Mouse (Mus musculus) lung, postnatal 0 days (tissue): ENCODE results near the gene Nid2. TPM values are rescaled to one million over a fixed set of nuclear protein-coding genes. Genes with fewer than 3 reads are reported as not detected.
A peak's percentile ranks its signal among the peaks of the same experiment; 100 is the strongest.

Experiments used
- ATAC-seq: fragments of 200-750 bp; cut with Nextera tagmentation; 2 replicates; pipeline ENCODE4 v1.8.0; 2017; ENCODE audit warnings: moderate library complexity
- DNase-seq: peaks from one replicate; pipeline ENCODE4 v3.0.0-alpha.2; 2016; ENCODE audit warnings: low spot score
- H3K27ac ChIP-seq: fragments of 300-500 bp; sonication (generic); 2 replicates; pipeline ENCODE4 v1.5.1; 2014; ENCODE audit warnings: antibody characterized with exemption, mild to moderate bottlenecking, low read length, mixed read lengths
- H3K27me3 ChIP-seq: fragments of 300-500 bp; sonication (generic); replicated peaks from 2 replicates; pipeline ENCODE4 v1.6.1; 2014; ENCODE audit warnings: low read length, mixed read lengths; ENCODE audit not compliant: insufficient read depth
- H3K36me3 ChIP-seq: fragments of 300-500 bp; sonication (generic); 2 replicates; pipeline ENCODE4 v1.6.1; 2014; ENCODE audit warnings: low read length, mixed read lengths; ENCODE audit not compliant: insufficient read depth
- H3K4me1 ChIP-seq: fragments of 300-500 bp; sonication (generic); 2 replicates; pipeline ENCODE4 v1.6.1; 2014; ENCODE audit warnings: antibody characterized with exemption, low read depth, low read length, mixed read lengths; ENCODE audit not compliant: insufficient read depth
- H3K4me2 ChIP-seq: fragments of 300-500 bp; sonication (generic); replicated peaks from 2 replicates; pipeline ENCODE4 v1.6.1; 2014; ENCODE audit warnings: low read depth, mild to moderate bottlenecking, low read length, moderate library complexity, mixed read lengths
- H3K4me3 ChIP-seq: fragments of 300-500 bp; sonication (generic); 2 replicates; pipeline ENCODE4 v1.5.1; 2014; ENCODE audit warnings: low read depth, low read length
- H3K9ac ChIP-seq: fragments of 300-500 bp; sonication (generic); replicated peaks from 2 replicates; pipeline ENCODE4 v1.6.1; 2014; ENCODE audit warnings: low read depth, mild to moderate bottlenecking
- H3K9me3 ChIP-seq: fragments of 300-500 bp; sonication (generic); 2 replicates; pipeline ENCODE4 v1.6.1; 2016; ENCODE audit warnings: low read length, mixed read lengths
- CTCF ChIP-seq: IDR thresholded peaks from 2 replicates; pipeline ENCODE4 v1.5.1; 2016; ENCODE audit warnings: antibody characterized with exemption, mild to moderate bottlenecking
- EP300 ChIP-seq: IDR thresholded peaks from 2 replicates; pipeline ENCODE4 v1.6.1; 2016; ENCODE audit warnings: antibody characterized with exemption, mild to moderate bottlenecking, control low read depth
- WGBS: fragments of 180-500 bp; shearing (Covaris S2); extraction: QIAGEN DNeasy Blood & Tissue Kit; methylation state at CpG from one replicate; pipeline ENCODE4 v1.1.7; 2014; 5-methylcytosine and 5-hydroxymethylcytosine counted together
- polyA plus RNA-seq: library from polyadenylated mRNA; unstranded; fragments of >200 nt; fragmentation: Nextera tagmentation; extraction: Ambion mirVana; gene quantifications from 2 replicates; pipeline ENCODE4 v1.2.1, GENCODE M21; 2015

The Nid2 gene
- polyA plus RNA-seq, 1 experiment from 2014 or later = 39.0 TPM

GRCm38 (mm10) chr14:19823321-19824142 lies 72.5 kb downstream of the Nid2 start, which contains the start of gene Rtraf:
Gene Rtraf, minus strand, starts transcription at chr14:19823824.
- Histone ChIP-seq H3K27ac (peak within 1 kb of the TSS; percentile 85), H3K4me1 (peaks cover 3% of the 10 kb centered on the region; the same call in 1 of the 2 replicates), H3K9ac (peak within 1 kb of the TSS; percentile 92), H3K4me3 (peak within 1 kb of the TSS; percentile 91), H3K27me3 (no peaks in the 10 kb centered on the region), H3K36me3 (peaks cover 14% of the 10 kb centered on the region; the same call in 1 of the 2 replicates), H3K9me3 (no peaks in the 10 kb centered on the region), H3K4me2 (peak within 1 kb of the TSS; percentile 85)
- peak; percentile 100 for ATAC-seq
- WGBS = under 1% methylated on average over 77 of the region's 80 CpGs
- TF ChIP-seq CTCF (no peak), EP300 (no peak)
- DNase-seq = peak; percentile 99

- 45% methylated on average over 11 of the region's 11 CpGs for WGBS
- DNase-seq (no peak), ATAC-seq (no peak)
- Histone ChIP-seq H3K27me3 (no peaks in the 10 kb centered on the region), H3K4me1 (peaks cover 3% of the 10 kb centered on the region; the same call in 1 of the 2 replicates), H3K36me3 (0 out of 2 replicates have a peak, but pooled peaks cover 7% of the 10 kb centered on the region), H3K4me2 (no peak overlapping the region), H3K9ac (no peak overlapping the region), H3K27ac (no peak overlapping the region), H3K4me3 (no peak overlapping the region), H3K9me3 (no peaks in the 10 kb centered on the region)
- TF ChIP-seq EP300 = no peak
- TF ChIP-seq CTCF = no peak
Measured at GRCm38 (mm10) chr14:19825481-19825880, 74.4 kb downstream of the Nid2 start.

GRCm38 (mm10) chr14:19836289-19836688 lies 85.2 kb downstream of the Nid2 start:
- Histone ChIP-seq H3K9me3 (no peaks in the 10 kb centered on the region), H3K27me3 (no peaks in the 10 kb centered on the region), H3K4me3 (no peak overlapping the region), H3K27ac (no peak overlapping the region), H3K36me3 (no peaks in the 10 kb centered on the region), H3K4me2 (no peak overlapping the region), H3K9ac (no peak overlapping the region), H3K4me1 (no peaks in the 10 kb centered on the region)
- ATAC-seq (no peak), DNase-seq (no peak)
- 79% methylated on average over 3 of the region's 3 CpGs for WGBS
- TF ChIP-seq EP300 (no peak), CTCF (no peak)

GRCm38 (mm10) chr14:19839600-19840332 lies 88.7 kb downstream of the Nid2 start:
- peak overlapping the region; percentile 13; the same call in 1 of the 2 replicates for H3K9ac ChIP-seq
- no peaks in the 10 kb centered on the region for H3K4me1 ChIP-seq
- WGBS = 22% methylated on average over 15 of the region's 15 CpGs
- H3K27me3 ChIP-seq = no peaks in the 10 kb centered on the region
- no peaks in the 10 kb centered on the region for H3K9me3 ChIP-seq
- no peak; the same call in 1 of the 2 replicates for ATAC-seq
- peak overlapping the region; percentile 25; the same call in 1 of the 2 replicates for H3K4me3 ChIP-seq
- no peaks in the 10 kb centered on the region for H3K36me3 ChIP-seq
- no peak overlapping the region for H3K27ac ChIP-seq
- H3K4me2 ChIP-seq = peak overlapping the region; percentile 48
- DNase-seq = peak; percentile 64
- TF ChIP-seq CTCF (peak; percentile 83), EP300 (no peak)

GRCm38 (mm10) chr14:19853471-19853870 lies 102.4 kb downstream of the Nid2 start:
- ATAC-seq = no peak
- no peak for DNase-seq
- 57% methylated on average over 3 of the region's 3 CpGs for WGBS
- Histone ChIP-seq H3K9ac (no peak overlapping the region), H3K4me1 (no peaks in the 10 kb centered on the region), H3K36me3 (no peaks in the 10 kb centered on the region), H3K4me3 (no peak overlapping the region), H3K9me3 (no peaks in the 10 kb centered on the region), H3K4me2 (no peak overlapping the region), H3K27ac (no peak overlapping the region), H3K27me3 (no peaks in the 10 kb centered on the region)
- TF ChIP-seq CTCF (no peak), EP300 (no peak)

- WGBS = 86% methylated on average over 2 of the region's 2 CpGs
- no peak for ATAC-seq
Measured at GRCm38 (mm10) chr14:19858279-19858678, 107.2 kb downstream of the Nid2 start.

More at GRCm38 (mm10) chr14:19858279-19858678, 107.2 kb downstream of the Nid2 start:
- Histone ChIP-seq H3K27ac (no peak overlapping the region), H3K27me3 (no peaks in the 10 kb centered on the region), H3K36me3 (no peaks in the 10 kb centered on the region), H3K9ac (no peak overlapping the region), H3K4me1 (no peaks in the 10 kb centered on the region), H3K4me3 (no peak overlapping the region), H3K9me3 (no peaks in the 10 kb centered on the region), H3K4me2 (no peak overlapping the region)
- DNase-seq = no peak
- TF ChIP-seq EP300 (no peak), CTCF (no peak)
